Mouse (Mus musculus): ENCODE results near the gene Ccdc7a. TPM values are rescaled to one million over a fixed set of nuclear protein-coding genes. Genes with fewer than 3 reads are reported as not detected.
A peak's percentile ranks its signal among the peaks of the same experiment; 100 is the strongest.

Ccdc7a gene
- polyA plus RNA-seq, 1 experiment from 2014 or later = not detected

GRCm38 (mm10) chr8:128727213-128727612, 338.1 kb downstream of the Ccdc7a start:
- H3K27me3 ChIP-seq = no peaks in the 10 kb centered on the region
- H3K27ac ChIP-seq (replicated peaks) = no peak overlapping the region
- no peak overlapping the region for H3K4me3 ChIP-seq
- WGBS = 43% methylated on average over 1 of the region's 1 CpGs
- no peaks in the 10 kb centered on the region for H3K9me3 ChIP-seq
- peak overlapping the region; percentile 38; the same call in 1 of the 2 replicates for H3K9ac ChIP-seq
- H3K4me1 ChIP-seq (replicated peaks) = peaks cover 10% of the 10 kb centered on the region
- no peak overlapping the region for H3K4me2 ChIP-seq
- ATAC-seq (ENCODE audit: low read depth) = no peak
- H3K36me3 ChIP-seq = peaks cover 57% of the 10 kb centered on the region

- no peak overlapping the region for H3K4me2 ChIP-seq
- no peak overlapping the region for H3K9ac ChIP-seq
- H3K27ac ChIP-seq (replicated peaks) = no peak overlapping the region
- no peak overlapping the region for H3K4me3 ChIP-seq
- H3K36me3 ChIP-seq = peaks cover 57% of the 10 kb centered on the region
- no peaks in the 10 kb centered on the region for H3K4me1 ChIP-seq (replicated peaks)
- peak; percentile 50; the same call in 1 of the 2 replicates for ATAC-seq (ENCODE audit: low read depth)
- WGBS = 64% methylated on average over 1 of the region's 1 CpGs
- no peaks in the 10 kb centered on the region for H3K9me3 ChIP-seq
- no peaks in the 10 kb centered on the region for H3K27me3 ChIP-seq
Observed at GRCm38 (mm10) chr8:128724819-128725218, 340.5 kb downstream of the Ccdc7a start.

- peaks cover 75% of the 10 kb centered on the region for H3K36me3 ChIP-seq
- no peak for ATAC-seq (ENCODE audit: low read depth)
Observed at GRCm38 (mm10) chr8:128716184-128716583, 349.1 kb downstream of the Ccdc7a start.

GRCm38 (mm10) chr8:128709261-128709660, 356.1 kb downstream of the Ccdc7a start:
- Histone ChIP-seq H3K9ac (no peak overlapping the region), H3K27me3 (no peaks in the 10 kb centered on the region), H3K4me3 (no peak overlapping the region), H3K9me3 (no peaks in the 10 kb centered on the region), H3K4me1 (replicated peaks) (0 out of 2 replicates have a peak, but pooled peaks cover 5% of the 10 kb centered on the region), H3K36me3 (peaks cover 56% of the 10 kb centered on the region), H3K4me2 (no peak overlapping the region), H3K27ac (replicated peaks) (no peak overlapping the region)
- no peak for ATAC-seq (ENCODE audit: low read depth)
- WGBS = 54% methylated on average over 3 of the region's 3 CpGs

More at GRCm38 (mm10) chr8:128716184-128716583, 349.1 kb downstream of the Ccdc7a start:
- H3K9me3 ChIP-seq = no peaks in the 10 kb centered on the region
- H3K27me3 ChIP-seq = no peaks in the 10 kb centered on the region
- no peak overlapping the region for H3K4me2 ChIP-seq
- H3K27ac ChIP-seq (replicated peaks) = no peak overlapping the region
- H3K4me1 ChIP-seq (replicated peaks) = no peaks in the 10 kb centered on the region
- no peak overlapping the region for H3K4me3 ChIP-seq
- H3K9ac ChIP-seq = no peak overlapping the region

GRCm38 (mm10) chr8:128704836-128705235, 360.5 kb downstream of the Ccdc7a start:
- H3K4me2 ChIP-seq = no peak overlapping the region
- no peak for ATAC-seq (ENCODE audit: low read depth)
- WGBS = 86% methylated on average over 2 of the region's 2 CpGs

GRCm38 (mm10) chr8:128704376-128704775, 360.9 kb downstream of the Ccdc7a start:
- no peak overlapping the region for H3K9ac ChIP-seq
- no peak for ATAC-seq (ENCODE audit: low read depth)
- 100% methylated on average over 1 of the region's 1 CpGs for WGBS

More at GRCm38 (mm10) chr8:128704836-128705235, 360.5 kb downstream of the Ccdc7a start:
- Histone ChIP-seq H3K4me3 (no peak overlapping the region), H3K27ac (replicated peaks) (no peak overlapping the region), H3K27me3 (no peaks in the 10 kb centered on the region), H3K36me3 (peaks cover 21% of the 10 kb centered on the region), H3K9me3 (no peaks in the 10 kb centered on the region), H3K9ac (no peak overlapping the region), H3K4me1 (replicated peaks) (0 out of 2 replicates have a peak, but pooled peaks cover 9% of the 10 kb centered on the region)

GRCm38 (mm10) chr8:128697945-128698344, 367.4 kb downstream of the Ccdc7a start:
- Histone ChIP-seq H3K4me3 (no peak overlapping the region), H3K4me1 (replicated peaks) (peaks cover 1% of the 10 kb centered on the region; the same call in 1 of the 2 replicates), H3K9ac (no peak overlapping the region), H3K36me3 (no peaks in the 10 kb centered on the region), H3K27me3 (no peaks in the 10 kb centered on the region), H3K9me3 (no peaks in the 10 kb centered on the region), H3K4me2 (no peak overlapping the region), H3K27ac (replicated peaks) (no peak overlapping the region)
- 87% methylated on average over 3 of the region's 3 CpGs for WGBS
- ATAC-seq (ENCODE audit: low read depth) = no peak

More at GRCm38 (mm10) chr8:128704376-128704775, 360.9 kb downstream of the Ccdc7a start:
- no peaks in the 10 kb centered on the region for H3K27me3 ChIP-seq
- H3K27ac ChIP-seq (replicated peaks) = no peak overlapping the region
- H3K9me3 ChIP-seq = no peaks in the 10 kb centered on the region
- H3K4me3 ChIP-seq = no peak overlapping the region
- no peak overlapping the region for H3K4me2 ChIP-seq
- H3K4me1 ChIP-seq (replicated peaks) = 0 out of 2 replicates have a peak, but pooled peaks cover 9% of the 10 kb centered on the region
- peaks cover 21% of the 10 kb centered on the region for H3K36me3 ChIP-seq

GRCm38 (mm10) chr8:128696701-128697397, 368.5 kb downstream of the Ccdc7a start:
- no peaks in the 10 kb centered on the region for H3K27me3 ChIP-seq
- H3K27ac ChIP-seq (replicated peaks) = no peak overlapping the region
- no peak overlapping the region for H3K4me3 ChIP-seq
- no peaks in the 10 kb centered on the region for H3K36me3 ChIP-seq
- H3K9ac ChIP-seq = no peak overlapping the region
- H3K4me2 ChIP-seq = no peak overlapping the region
- no peaks in the 10 kb centered on the region for H3K9me3 ChIP-seq
- WGBS = 96% methylated on average over 1 of the region's 1 CpGs
- peaks cover 1% of the 10 kb centered on the region; the same call in 1 of the 2 replicates for H3K4me1 ChIP-seq (replicated peaks)
- ATAC-seq (ENCODE audit: low read depth) = no peak

GRCm38 (mm10) chr8:128690056-128690455, 375.3 kb downstream of the Ccdc7a start:
- no peak overlapping the region for H3K4me3 ChIP-seq
- WGBS = 72% methylated on average over 1 of the region's 1 CpGs
- no peak for ATAC-seq (ENCODE audit: low read depth)

GRCm38 (mm10) chr8:128688679-128689078, 376.6 kb downstream of the Ccdc7a start:
- WGBS = 89% methylated on average over 3 of the region's 3 CpGs
- H3K27ac ChIP-seq (replicated peaks) = no peak overlapping the region

More at GRCm38 (mm10) chr8:128690056-128690455, 375.3 kb downstream of the Ccdc7a start:
- H3K9me3 ChIP-seq = no peaks in the 10 kb centered on the region
- no peak overlapping the region for H3K4me2 ChIP-seq
- H3K4me1 ChIP-seq (replicated peaks) = peaks cover 34% of the 10 kb centered on the region
- no peak overlapping the region for H3K9ac ChIP-seq
- no peak overlapping the region for H3K27ac ChIP-seq (replicated peaks)
- no peaks in the 10 kb centered on the region for H3K27me3 ChIP-seq
- H3K36me3 ChIP-seq = no peaks in the 10 kb centered on the region

GRCm38 (mm10) chr8:128686429-128686990, 378.8 kb downstream of the Ccdc7a start:
- no peak for ATAC-seq (ENCODE audit: low read depth)
- WGBS = 0% methylated on average over 2 of the region's 2 CpGs
- peaks cover 35% of the 10 kb centered on the region for H3K4me1 ChIP-seq (replicated peaks)
- H3K36me3 ChIP-seq = no peaks in the 10 kb centered on the region
- H3K9me3 ChIP-seq = no peaks in the 10 kb centered on the region
- H3K4me2 ChIP-seq = peak overlapping the region; percentile 81
- H3K4me3 ChIP-seq = peak overlapping the region; percentile 88
- H3K9ac ChIP-seq = peak overlapping the region; percentile 98
- peak overlapping the region; percentile 100 for H3K27ac ChIP-seq (replicated peaks)
- H3K27me3 ChIP-seq = no peaks in the 10 kb centered on the region

More at GRCm38 (mm10) chr8:128688679-128689078, 376.6 kb downstream of the Ccdc7a start:
- no peak for ATAC-seq (ENCODE audit: low read depth)
- no peaks in the 10 kb centered on the region for H3K36me3 ChIP-seq
- H3K4me2 ChIP-seq = 0 out of 2 replicates have a peak overlapping the region, but pooled peaks have one; percentile 16
- H3K9ac ChIP-seq = no peak overlapping the region
- no peaks in the 10 kb centered on the region for H3K27me3 ChIP-seq
- no peaks in the 10 kb centered on the region for H3K9me3 ChIP-seq
- peaks cover 38% of the 10 kb centered on the region for H3K4me1 ChIP-seq (replicated peaks)
- H3K4me3 ChIP-seq = no peak overlapping the region
